Mouse (Mus musculus) thymus, postnatal 14 days (tissue): ENCODE data around the gene Pdhb.
"Not testable (repeated sequence)": the region's sequence is repeated elsewhere in the genome, so short reads cannot be mapped to it uniquely, and the experiment has no call there.

Experiments
- DNase-seq: peaks from one replicate; pipeline ENCODE4 v3.0.0; 2021

The Pdhb gene

DNA sequence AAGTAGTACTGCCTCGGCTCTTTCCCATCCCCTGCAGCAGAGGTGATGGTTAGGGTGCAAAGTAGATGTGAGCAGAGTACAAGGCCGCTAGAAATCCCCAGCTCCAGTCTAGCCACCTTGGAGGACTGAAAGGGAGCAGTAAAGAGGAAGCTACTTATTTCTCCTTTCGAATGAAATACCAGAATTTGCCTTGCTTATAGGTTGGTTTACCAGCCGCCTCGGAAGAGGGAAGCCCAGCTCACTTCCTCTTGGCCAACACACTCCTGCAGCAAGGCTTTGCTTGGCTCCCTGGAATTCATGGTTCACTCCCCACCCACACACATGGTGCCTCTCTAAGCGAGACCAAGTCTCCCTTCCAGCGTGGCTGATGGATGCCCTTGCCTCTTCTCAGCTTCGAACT lies 40.0 kb downstream of the Pdhb start:
- no peak for DNase-seq

DNA sequence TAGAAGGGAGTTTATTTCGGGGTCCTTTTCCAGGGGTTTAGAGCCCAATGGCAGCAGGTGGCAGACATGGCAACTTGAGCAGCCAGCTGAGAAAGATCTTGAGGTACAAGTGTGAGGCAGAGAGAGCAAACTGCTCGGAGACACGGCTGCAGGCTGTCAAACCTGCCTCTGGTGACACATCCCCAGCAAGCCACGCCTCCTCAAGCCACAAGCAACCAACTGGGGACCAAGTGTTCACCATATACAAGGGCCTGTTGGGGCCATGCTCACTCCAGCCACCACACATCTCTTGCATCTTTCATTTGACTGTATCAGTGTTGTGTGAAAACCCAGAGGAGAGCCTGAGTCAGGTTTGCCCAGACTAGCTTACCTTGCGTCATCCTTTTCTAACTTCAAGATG lies 44.9 kb downstream of the Pdhb start:
- peak; percentile 16 for DNase-seq

DNA sequence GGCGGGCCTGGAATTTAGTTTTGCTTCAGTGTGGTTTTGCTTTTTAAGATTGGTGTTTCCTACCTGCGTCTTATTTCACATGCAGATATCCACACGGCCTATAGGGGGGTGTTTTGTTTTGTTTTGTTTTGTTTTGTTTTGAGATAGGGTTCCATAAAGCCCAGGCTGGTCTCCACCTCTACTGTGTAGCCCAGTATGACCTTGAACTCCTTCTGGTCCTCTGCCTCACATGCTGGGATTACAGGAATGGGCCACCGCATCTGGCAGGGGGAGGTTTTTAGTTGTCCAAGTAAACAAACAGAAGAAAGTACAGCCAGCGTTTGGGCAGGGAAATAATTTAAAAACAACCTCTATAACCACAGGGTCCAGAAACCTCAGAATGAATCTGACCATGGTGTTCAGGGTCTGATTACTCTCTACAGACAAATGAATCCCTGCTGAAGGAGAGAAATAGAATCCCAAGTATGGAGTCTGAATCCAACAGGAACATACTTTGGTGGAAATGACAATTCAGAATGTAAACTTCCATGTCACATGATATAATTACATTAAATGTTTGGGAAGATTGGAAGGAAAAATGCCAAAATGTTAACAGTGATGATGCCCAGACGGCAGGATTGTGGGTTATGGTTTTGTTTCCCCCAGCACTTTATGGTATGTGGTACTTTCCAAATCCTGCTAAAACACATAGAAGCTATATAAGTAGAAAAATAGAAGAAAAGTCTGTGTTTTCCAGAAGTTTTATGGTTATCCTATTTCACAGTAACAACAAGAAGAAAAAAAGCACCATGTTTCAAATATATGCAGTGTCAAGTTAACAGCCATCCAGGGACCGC lies 48.6 kb downstream of the Pdhb start:
- DNase-seq = no peak

DNA sequence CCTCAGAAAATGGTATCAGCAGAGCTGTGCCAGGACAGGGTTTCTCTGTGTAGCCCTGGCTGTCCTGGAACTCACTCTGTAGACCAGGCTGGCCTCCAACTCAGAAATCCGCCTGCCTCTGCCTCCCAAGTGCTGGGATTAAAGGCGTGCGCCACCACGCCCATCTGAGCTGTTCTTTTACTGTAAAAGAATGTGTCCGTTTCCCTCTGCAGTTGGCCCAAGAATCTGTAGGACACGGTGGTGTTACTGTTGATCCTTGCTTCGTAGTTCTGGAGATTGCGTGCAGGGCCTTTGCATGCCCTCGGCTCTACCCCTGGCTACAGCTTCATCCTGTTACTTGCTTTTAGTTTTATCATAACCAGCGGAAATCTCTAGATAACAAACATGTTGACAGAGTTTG lies 49.2 kb downstream of the Pdhb start:
- DNase-seq = not testable (repeated sequence)

DNA sequence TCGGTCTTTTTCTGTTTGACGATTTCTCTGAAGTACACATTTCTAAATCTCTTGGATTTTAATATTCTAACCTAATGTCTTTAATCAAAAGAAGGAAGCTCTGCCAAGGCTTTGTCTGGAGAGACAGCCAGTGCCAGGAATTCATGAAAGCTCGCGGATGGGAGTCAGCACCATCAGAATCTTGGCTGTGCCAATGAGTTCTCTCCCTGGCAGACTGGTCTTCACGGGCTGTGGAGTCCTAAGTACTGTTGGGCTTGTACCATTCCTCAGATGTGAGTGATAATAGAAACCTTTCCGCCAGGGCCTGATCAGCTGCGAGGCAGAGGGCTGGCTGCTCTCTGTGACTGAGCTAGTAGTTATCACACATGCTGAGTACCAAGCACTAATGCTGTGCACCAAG lies 49.7 kb downstream of the Pdhb start:
- no peak for DNase-seq

DNA sequence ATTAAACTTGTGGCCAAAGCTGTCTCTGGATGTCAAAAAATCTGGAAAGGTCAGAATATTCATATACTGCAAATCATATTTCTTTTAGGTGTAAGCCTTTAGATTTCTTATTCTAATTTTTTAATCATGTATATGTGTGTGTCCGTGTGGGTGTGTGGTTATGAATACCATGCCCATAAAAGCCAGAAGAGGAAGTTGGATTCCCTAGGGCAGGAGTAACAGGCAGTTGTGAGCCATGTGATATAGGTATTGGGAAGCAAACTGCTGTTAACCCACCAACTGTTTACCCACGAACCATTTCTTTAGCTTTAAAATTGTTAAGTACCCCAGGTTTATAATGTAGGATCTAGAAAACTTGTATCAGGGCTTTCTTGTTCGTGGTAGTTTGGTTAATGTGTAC lies 52.9 kb downstream of the Pdhb start:
- DNase-seq = no peak

DNA sequence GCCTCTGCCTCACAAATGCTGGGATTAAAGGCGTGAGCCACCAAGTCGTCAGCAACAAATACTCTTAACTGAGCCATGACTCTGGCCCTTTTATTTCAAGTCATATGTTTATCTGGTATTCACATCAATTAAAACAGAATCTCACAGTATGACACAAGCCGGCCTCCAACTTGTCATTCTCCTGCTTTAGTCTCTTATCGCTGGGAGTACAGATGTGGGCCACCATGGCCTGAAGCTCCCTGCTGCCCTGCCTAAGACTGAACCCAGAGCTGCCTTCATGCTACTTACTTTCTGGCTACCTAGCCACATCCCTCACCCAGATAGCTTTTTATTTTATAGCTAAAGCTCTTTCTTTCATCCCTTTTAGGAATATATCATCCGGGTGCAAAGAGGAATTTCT lies 53.4 kb downstream of the Pdhb start:
- DNase-seq = no peak

DNA sequence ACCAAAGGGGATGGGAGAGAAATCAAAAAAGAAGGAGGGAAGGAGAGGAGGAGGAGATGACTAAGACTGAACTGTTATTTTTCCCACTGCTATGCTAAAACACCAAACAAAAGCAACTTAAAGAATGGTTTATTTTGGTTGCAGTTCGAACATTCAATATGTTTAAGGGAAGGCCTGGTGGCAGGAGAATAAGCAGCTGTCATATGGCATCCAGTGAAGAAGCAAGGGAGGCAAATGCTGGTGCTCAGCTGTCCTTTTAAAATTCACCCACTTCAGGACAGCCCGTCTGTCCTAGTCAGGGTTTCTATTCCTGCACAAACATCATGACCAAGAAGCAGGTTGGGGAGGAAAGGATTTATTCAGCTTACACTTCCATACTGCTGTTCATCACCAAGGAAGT lies 55.5 kb downstream of the Pdhb start:
- no peak for DNase-seq
